Mouse (Mus musculus): ENCODE measurements around the gene Gria2.

The Gria2 gene

GRCm38 (mm10) chr3:80802596-80803081, at the start of gene Gria2:
Gene Gria2 (minus strand): TSS chr3:80802835.
- peak in 1 of 2 experiments; percentile 8 for DNase-seq (ENCODE audit: low spot score in 2 of 2)

GRCm38 (mm10) chr3:80850947-80851346, 48.3 kb upstream of the Gria2 start:
- no peak for DNase-seq (ENCODE audit: low spot score in 2 of 2)

GRCm38 (mm10) chr3:80845634-80846033, 43.0 kb upstream of the Gria2 start:
- no peak for DNase-seq (ENCODE audit: low spot score in 2 of 2)

DNA sequence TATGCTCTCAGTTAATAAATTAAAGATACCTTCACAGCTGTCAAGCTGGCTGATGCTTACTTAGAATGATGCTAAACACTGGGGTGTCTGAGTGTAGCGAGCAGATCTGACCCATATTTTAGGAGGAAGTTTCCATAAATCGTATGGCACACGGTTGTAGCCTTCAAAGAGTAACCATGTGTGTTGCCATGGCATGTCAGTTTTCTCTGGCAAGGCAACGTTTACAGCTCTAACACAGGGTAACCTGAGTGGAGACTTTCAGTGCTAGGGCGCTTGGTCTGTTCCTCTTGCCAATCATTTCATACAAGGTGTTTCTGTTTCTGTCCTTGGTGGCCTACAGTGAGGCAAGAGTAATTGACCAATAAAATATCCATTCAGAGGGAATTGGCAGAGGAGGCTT, 37.2 kb upstream of the Gria2 start:
- no peak for DNase-seq (ENCODE audit: low spot score in 2 of 2)

DNA sequence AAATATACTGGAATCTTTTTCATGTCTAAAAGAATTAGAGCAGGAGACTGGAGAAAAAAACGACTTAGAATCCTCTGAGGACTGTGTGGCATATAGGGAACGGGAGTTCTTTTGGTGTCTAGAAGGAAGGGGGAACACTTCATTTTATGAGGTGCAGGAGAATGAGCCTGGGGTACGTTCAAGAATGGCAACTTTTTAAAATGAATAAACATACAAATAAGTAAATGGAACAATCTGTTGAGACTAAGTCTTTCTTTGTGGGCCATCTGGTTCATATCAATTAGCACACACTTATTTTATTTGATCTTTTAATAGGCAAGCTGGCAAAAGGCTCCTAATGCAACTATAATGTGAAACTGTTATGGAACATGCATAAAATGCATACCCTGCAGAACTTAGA, 34.9 kb upstream of the Gria2 start:
- DNase-seq (ENCODE audit: low spot score in 2 of 2), result no peak

DNA sequence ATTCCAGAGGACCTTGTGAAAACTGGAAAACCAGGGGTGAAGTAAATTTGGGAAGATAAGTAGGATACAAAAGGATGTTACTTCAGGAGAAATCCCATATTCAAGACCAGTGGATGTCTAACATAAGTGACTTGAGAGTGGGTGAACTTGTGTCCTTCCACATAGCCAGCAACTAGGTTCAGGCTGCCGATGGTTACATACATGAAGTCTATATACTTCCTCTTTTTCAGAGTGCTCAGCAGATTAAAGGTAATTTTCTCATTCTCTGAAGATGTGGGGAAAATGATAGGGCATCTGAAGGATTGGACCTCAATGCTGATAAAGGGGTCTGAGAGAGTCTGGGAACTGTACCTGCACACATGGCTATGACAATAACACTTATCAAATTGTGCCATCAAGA, 21.3 kb upstream of the Gria2 start:
- DNase-seq (ENCODE audit: low spot score in 2 of 2), result no peak

DNA sequence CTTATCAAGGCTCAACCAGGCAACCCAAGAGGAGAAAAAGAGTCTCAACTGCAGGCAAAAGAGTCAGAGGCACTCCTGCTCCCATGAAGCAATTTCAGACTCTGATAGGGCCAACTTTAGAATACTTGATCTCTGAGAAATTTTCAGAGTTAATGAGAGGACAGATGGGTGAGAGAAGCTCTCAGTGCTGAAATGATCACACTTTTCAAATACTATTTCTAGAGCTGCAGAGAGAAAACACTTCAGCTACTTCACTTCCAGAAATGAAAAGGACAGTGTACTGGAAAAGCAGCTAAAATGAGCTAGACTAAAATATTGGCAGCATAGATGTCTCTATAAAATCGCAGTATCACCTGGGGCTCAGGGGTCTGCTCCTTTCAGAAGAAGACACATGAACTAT, 16.0 kb upstream of the Gria2 start:
- DNase-seq (ENCODE audit: low spot score in 2 of 2), result no peak

- DNase-seq (ENCODE audit: low spot score in 2 of 2), result no peak
These were observed 11.1 kb upstream of the Gria2 start for GRCm38 (mm10) chr3:80813734-80814133.

DNA sequence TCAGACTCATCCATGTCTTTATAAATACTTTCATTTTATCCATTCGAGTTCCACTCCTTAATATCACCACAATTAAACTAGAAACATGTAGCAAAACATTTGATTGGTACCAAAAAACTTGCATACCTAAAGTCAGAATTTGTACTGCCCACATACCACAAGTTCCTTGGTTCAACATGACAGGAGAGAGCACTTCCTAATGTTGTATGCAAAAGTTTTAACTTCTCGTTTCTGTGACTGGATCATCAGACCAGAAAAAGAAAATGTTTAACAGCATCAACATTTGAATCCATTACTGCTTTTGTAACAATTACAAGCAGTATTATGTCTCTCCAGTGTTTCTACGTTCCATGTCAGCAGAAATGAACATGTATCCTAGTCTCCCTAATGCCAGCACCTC, 9.6 kb upstream of the Gria2 start:
- DNase-seq (ENCODE audit: low spot score in 2 of 2), result no peak

DNA sequence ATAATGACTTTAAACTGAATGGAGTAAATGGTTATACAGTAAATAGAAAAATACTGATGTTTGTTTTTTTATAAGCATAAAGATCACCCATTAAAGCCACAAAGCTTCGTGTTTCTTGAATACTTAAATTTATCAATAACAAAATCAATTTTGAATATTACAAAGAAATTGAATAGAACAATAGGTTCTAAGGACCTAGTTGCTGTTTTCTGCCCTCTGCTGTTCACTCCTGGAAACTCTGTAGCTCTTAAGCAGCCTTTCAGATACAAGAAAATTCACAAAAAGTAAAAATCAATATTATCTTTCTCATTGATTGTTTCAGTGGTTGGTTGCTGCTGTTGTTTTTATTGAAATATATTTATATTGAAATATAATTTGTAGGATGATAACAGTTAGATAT, 2.7 kb upstream of the Gria2 start:
- DNase-seq (ENCODE audit: low spot score in 2 of 2), result no peak

DNA sequence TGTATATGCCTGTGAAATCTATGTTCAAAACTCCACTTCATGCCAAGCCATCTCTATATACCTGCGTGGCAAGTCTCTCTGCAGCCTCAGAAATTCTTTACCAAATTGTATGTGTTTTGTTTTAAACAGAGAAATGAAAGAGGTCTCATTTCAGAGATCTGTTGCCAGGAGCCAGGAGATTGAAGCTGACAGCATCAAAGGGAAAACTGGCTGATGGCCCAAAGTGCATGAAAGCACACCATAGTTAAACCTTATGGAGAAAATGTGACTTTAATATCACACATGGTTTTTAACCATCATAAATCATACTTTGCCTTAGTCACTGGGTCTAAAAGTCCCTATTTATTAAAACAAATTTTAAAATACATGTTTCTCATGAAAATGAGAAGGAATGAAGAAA, 1.2 kb upstream of the Gria2 start:
- no peak for DNase-seq (ENCODE audit: low spot score in 2 of 2)

GRCm38 (mm10) chr3:80803211-80803610, 576 bp upstream of the Gria2 start:
- no peak for DNase-seq (ENCODE audit: low spot score in 2 of 2)

- DNase-seq (ENCODE audit: low spot score in 2 of 2), result no peak
These were observed 766 bp downstream of the Gria2 start for GRCm38 (mm10) chr3:80801827-80802310.

GRCm38 (mm10) chr3:80800995-80801826, 1.4 kb downstream of the Gria2 start:
- no peak for DNase-seq (ENCODE audit: low spot score in 2 of 2)

DNA sequence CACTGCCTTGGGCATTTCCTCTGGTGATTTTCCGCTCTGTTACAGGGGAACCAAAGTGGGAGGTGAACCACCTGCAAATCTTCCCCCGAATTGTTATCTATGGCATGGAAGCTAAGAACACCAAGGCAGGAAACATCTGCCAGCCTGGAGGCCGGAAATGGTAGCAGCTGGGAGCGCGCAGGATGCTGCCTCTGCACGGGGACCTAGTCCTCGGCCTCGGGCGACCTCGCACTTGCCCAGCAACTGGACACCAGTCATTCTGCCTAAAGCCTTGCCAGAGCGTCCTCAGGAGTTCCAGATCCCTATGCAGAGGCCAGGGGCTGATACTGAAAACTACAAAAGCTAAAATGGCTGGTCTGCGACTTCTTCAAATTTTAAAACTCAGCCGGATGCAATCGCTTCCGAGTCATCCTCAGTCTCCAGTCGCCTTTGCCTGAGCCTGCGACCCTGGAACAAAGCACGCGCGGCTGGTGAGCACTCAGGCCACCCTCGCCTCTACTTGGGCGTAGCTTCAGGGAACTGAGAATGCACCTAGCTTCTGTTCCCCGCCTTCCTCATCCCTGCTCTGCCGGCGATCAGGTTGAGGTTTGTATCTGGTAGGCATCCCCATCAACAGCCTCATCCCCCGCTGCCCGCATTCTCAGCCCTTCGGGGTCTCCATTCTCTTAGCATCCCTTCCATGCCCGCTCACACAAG, 2.2 kb downstream of the Gria2 start:
- DNase-seq (ENCODE audit: low spot score in 2 of 2), result peak in 1 of 2 experiments; percentile 2

DNA sequence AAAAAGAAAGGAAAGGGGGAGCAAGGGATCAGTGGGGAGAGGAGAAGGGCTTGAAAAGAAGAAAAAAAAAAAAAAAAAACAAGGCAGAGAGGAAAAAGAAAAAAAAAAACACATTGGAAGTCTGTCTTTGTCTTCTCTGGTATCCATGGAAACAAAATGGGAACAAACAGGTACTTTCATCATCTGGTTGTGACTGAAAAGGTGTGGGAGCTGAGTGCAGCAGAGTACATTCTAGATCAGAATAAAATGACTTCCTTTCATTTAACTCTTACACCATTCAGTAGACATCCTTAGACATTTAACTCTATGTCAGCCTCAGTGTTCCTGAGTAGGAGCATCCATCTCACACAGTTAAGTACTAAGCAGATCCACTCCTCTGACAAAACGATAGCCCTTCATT, 4.7 kb downstream of the Gria2 start:
- DNase-seq (ENCODE audit: low spot score in 2 of 2), result no peak

GRCm38 (mm10) chr3:80796764-80797163, 5.9 kb downstream of the Gria2 start:
- no peak for DNase-seq (ENCODE audit: low spot score in 2 of 2)

DNA sequence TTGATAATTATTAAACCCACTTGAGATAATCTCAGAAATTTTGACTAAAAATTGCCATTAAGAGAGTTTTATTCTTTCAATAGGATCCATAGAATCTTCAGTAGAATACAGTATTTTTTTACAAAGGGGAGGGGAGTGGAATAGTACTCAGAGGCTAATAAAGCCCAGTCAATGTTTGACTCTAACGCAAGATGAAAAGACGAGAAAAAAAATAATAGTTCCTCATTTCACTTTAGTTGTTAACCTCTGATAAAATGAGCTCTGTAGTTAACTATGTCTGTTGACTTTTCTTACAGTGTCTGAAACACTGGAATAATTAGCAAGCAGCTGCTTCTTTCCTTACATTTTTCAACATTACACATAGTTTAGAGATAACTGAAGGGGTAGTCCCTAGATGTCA, 7.4 kb downstream of the Gria2 start:
- no peak for DNase-seq (ENCODE audit: low spot score in 2 of 2)

DNA sequence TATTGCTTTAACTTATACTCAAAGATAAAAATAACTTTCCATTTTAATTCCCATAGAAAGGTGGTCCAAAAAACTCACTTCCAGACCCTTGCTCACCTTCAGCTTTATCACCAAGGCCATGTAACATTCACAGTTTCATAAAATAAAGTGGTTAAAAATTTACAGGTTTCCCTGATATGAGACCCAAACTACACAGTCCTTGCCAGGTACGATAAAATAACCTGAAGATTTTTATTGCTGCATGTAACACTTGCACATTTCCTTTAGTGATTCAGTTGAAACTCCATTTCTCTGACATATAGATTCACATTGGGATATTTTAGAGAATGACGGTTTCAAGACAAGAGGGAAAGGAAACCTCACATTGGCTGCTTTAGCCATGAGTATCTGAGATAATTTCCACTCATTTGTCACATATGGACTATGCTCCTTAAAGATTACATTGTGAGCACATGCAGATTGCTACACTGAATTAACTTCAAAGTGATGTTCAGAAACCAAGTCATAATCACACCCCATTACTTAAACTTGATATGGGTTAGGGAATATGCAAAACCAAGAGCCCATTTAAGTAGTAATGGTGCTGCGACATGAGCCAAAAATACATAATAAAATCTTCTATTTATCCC, 15.4 kb downstream of the Gria2 start:
- no peak for DNase-seq (ENCODE audit: low spot score in 2 of 2)

- no peak for DNase-seq (ENCODE audit: low spot score in 2 of 2)
These were observed 21.5 kb downstream of the Gria2 start for GRCm38 (mm10) chr3:80781144-80781530.

GRCm38 (mm10) chr3:80780383-80781143, 22.1 kb downstream of the Gria2 start:
- DNase-seq (ENCODE audit: low spot score in 2 of 2), result no peak

DNA sequence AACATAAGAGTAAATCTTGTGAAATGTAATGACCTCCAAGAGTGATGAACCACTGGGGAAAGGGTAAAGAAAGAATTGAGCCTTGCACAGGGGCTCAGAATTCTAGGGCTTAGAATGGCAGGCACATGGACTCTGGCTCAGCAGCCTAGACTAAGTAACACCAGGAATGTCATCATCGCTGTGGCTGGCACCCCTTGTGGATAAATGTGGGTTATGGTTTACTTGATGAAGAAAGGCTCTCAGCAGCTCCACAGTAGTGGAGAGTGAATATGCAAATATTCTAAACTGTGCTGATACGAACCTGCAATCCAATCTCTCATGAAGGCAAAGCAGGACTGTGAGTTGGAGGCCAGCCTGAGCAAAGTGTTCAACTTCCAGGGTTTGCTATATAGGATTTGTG, 26.0 kb downstream of the Gria2 start:
- DNase-seq (ENCODE audit: low spot score in 2 of 2), result no peak
